Mouse (Mus musculus) forebrain, embryonic 12.5 days (tissue): ENCODE results near the gene Hnrnpul1. TPM values are rescaled to one million over a fixed set of nuclear protein-coding genes. Genes with fewer than 3 reads are reported as not detected.

Source experiments
- ATAC-seq: fragments of 200-750 bp; cut with Nextera tagmentation; 2 replicates; pipeline ENCODE4 v1.8.0; 2017; ENCODE audit warnings: moderate TSS enrichment; ENCODE audit not compliant: low FRiP score
- H3K27ac ChIP-seq: fragments of 300-500 bp; sonication (generic); 2 replicates; pipeline ENCODE4 v1.5.1; 2016; ENCODE audit warnings: mild to moderate bottlenecking
- H3K27me3 ChIP-seq: fragments of 300-500 bp; sonication (generic); 2 replicates; pipeline ENCODE4 v1.6.1; 2016; ENCODE audit warnings: mild to moderate bottlenecking
- H3K36me3 ChIP-seq: fragments of 300-500 bp; sonication (generic); replicated peaks from 2 replicates; pipeline ENCODE4 v1.6.1; 2016; ENCODE audit warnings: mild to moderate bottlenecking
- H3K4me1 ChIP-seq: fragments of 300-500 bp; sonication (generic); 2 replicates; pipeline ENCODE4 v1.6.1; 2016
- H3K4me2 ChIP-seq: fragments of 300-500 bp; sonication (generic); 2 replicates; pipeline ENCODE4 v1.6.1; 2016; ENCODE audit warnings: mild to moderate bottlenecking, moderate library complexity
- H3K4me3 ChIP-seq: fragments of 300-500 bp; sonication (generic); replicated peaks from 2 replicates; pipeline ENCODE4 v1.5.1; 2016; ENCODE audit warnings: mild to moderate bottlenecking
- H3K9ac ChIP-seq: fragments of 300-500 bp; sonication (generic); 2 replicates; pipeline ENCODE4 v1.6.1; 2016; ENCODE audit warnings: mild to moderate bottlenecking
- H3K9me3 ChIP-seq: fragments of 300-500 bp; sonication (generic); 2 replicates; pipeline ENCODE4 v1.6.1; 2016
- WGBS: fragments of 180-500 bp; shearing (Covaris S2); methylation state at CpG from one replicate; pipeline ENCODE4 v1.1.7; 2016; 5-methylcytosine and 5-hydroxymethylcytosine counted together
- polyA plus RNA-seq: library from polyadenylated mRNA; unstranded; fragments of >200 nt; fragmentation: Nextera tagmentation; extraction: Ambion mirVana; gene quantifications from 2 replicates; pipeline ENCODE4 v1.2.1, GENCODE M21; 2016

Hnrnpul1 gene
- polyA plus RNA-seq, 1 experiment from 2014 or later: 78.4 TPM

DNA sequence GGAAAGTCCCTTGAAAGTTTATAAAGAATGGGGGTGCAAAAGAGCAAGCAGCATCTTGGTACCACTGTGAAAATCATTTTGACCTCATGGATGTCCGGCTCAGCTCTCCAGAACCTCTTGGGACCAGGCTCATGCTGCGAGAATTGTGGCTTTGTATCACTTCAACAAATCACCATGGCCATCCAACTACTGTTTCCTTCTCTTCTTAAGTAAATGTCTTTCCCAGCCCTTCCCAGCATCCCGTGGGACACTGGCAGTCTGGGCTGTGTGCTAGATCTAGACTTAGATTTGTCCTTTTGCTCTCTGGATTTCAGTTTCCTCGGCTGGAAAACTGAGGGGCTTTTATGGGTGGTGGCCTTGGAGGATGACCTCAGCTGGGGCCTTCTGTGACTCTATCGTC lies 13.7 kb upstream of the Hnrnpul1 start:
- H3K27ac ChIP-seq: no peak overlapping the region
- ATAC-seq: no peak
- no peaks in the 10 kb centered on the region for H3K4me1 ChIP-seq
- no peak overlapping the region for H3K4me3 ChIP-seq
- WGBS: 92% methylated on average over 5 of the region's 5 CpGs
- no peak overlapping the region for H3K4me2 ChIP-seq
- no peaks in the 10 kb centered on the region for H3K9me3 ChIP-seq
- H3K36me3 ChIP-seq: peaks cover 35% of the 10 kb centered on the region
- H3K9ac ChIP-seq: no peak overlapping the region
- no peaks in the 10 kb centered on the region for H3K27me3 ChIP-seq

DNA sequence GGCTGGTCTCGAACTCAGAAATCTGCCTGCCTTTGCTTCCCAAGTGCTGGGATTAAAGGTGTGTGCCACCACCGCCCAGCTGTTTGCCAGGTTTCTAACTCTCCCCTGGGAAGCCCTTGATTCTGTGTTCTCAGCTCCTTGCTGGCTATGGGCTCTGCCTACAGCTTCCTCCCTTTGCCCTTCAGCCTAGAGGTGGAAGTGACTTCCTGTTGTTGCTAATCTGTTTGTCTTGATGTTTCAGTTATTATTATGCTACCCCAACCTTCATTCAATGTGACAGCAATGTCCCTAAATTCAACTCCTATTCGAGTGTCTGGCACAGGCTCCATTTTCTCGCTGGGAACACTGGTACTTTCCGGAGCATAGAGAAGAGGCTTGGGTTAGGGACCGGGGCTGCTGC lies 11.6 kb upstream of the Hnrnpul1 start:
- ATAC-seq: no peak

DNA sequence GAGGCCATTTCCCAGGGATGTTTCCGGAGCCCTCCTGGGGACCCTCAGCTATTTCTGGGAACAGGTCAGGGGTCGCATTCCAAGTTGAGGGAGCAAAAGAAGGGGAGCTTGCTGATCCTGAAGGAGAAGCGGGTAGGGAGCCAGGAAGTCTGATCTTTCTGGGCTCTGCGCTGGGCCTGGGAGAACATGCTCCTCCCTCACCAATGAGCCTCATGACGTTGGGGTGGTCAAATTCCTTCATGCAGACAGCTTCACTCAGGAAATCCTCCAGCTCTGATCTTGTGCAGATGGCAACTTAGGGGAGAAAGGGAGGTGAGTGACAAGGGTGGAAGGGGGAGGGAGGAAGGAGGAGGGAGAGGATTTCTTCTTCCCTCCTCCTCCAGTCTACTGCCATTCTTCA lies 9.7 kb upstream of the Hnrnpul1 start:
- Histone ChIP-seq H3K36me3 (peaks cover 45% of the 10 kb centered on the region), H3K27ac (no peak overlapping the region), H3K4me3 (no peak overlapping the region), H3K9ac (no peak overlapping the region), H3K9me3 (no peaks in the 10 kb centered on the region), H3K4me1 (no peaks in the 10 kb centered on the region), H3K27me3 (no peaks in the 10 kb centered on the region), H3K4me2 (no peak overlapping the region)
- no peak for ATAC-seq
- 69% methylated on average over 5 of the region's 5 CpGs for WGBS

More for the DNA sequence above, 11.6 kb upstream of the Hnrnpul1 start:
- 92% methylated on average over 6 of the region's 6 CpGs for WGBS
- Histone ChIP-seq H3K4me3 (no peak overlapping the region), H3K27ac (no peak overlapping the region), H3K9me3 (no peaks in the 10 kb centered on the region), H3K9ac (no peak overlapping the region), H3K36me3 (peaks cover 43% of the 10 kb centered on the region), H3K4me1 (no peaks in the 10 kb centered on the region), H3K4me2 (no peak overlapping the region), H3K27me3 (no peaks in the 10 kb centered on the region)

DNA sequence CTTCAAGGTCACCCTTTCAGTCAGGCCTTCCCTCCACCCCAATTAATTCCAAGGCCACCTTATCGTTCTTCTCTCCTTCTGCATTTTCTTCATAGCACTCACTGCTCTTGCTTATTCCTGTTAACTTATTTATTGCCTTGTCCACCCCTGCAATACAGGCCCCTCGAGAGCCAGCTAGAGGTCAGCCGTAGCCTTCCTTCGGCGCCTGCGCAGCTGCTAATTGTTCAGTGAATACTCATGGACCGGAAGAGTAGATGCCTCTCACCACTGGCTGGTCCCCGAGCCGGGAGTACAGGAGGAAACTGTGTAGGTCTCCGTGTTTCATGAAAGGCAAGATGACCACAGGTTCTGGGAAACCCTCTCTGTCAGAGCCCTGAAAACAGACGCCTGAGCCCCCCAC lies 9.1 kb upstream of the Hnrnpul1 start:
- Histone ChIP-seq H3K9me3 (no peaks in the 10 kb centered on the region), H3K27me3 (no peaks in the 10 kb centered on the region), H3K27ac (no peak overlapping the region), H3K4me2 (no peak overlapping the region), H3K4me3 (no peak overlapping the region), H3K9ac (no peak overlapping the region), H3K4me1 (no peaks in the 10 kb centered on the region), H3K36me3 (peaks cover 47% of the 10 kb centered on the region)
- no peak for ATAC-seq
- 85% methylated on average over 11 of the region's 11 CpGs for WGBS

DNA sequence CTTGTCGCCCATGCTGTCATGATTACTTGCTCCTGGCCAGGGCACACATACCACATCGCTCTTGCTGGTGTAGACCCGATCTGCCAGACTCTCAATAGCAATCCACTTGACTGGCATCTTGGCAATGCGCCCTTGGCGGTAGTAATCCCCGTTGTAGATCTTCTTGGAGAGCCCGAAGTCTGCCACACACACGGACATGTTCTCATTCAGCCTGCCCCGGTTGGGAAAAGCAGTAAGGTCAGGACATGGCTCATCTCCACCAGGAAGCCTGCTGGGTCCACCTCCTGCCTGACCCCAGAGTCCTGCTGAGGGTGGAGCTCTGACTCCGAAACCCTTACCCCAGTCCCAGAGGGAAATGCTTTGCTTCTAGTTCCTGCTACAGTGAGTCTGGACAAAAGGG lies 6.8 kb upstream of the Hnrnpul1 start:
- no peaks in the 10 kb centered on the region for H3K9me3 ChIP-seq
- peaks cover 46% of the 10 kb centered on the region for H3K36me3 ChIP-seq
- H3K4me3 ChIP-seq: no peak overlapping the region
- no peak overlapping the region for H3K4me2 ChIP-seq
- no peak overlapping the region for H3K9ac ChIP-seq
- H3K27ac ChIP-seq: no peak overlapping the region
- WGBS: 86% methylated on average over 10 of the region's 10 CpGs
- no peak for ATAC-seq
- no peaks in the 10 kb centered on the region for H3K27me3 ChIP-seq
- H3K4me1 ChIP-seq: no peaks in the 10 kb centered on the region

DNA sequence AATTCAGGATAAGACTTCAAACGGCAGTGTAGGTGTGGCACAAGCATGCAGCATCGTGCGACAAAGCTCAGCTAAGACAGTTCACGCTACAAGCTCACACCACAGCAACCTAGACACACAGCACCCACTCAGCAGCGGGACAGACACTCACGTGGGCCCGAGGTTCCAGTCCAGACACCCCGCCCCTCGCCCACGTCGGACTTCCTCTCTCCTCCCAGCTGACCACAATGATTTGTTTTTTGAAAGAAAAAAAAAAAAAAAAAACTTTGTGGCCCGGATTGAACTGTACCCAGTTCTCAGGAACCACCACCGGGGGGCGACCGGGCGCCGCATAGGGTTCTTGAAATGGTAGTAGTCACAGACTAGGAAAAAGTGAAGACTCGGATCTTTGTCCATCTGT lies 1.5 kb upstream of the Hnrnpul1 start:
- Histone ChIP-seq H3K27ac (peak overlapping the region; percentile 98), H3K27me3 (no peaks in the 10 kb centered on the region), H3K9ac (peak overlapping the region; percentile 66; the same call in 1 of the 2 replicates), H3K4me2 (peak overlapping the region; percentile 95), H3K4me3 (peak overlapping the region; percentile 94), H3K36me3 (peaks cover 36% of the 10 kb centered on the region), H3K4me1 (peaks cover 23% of the 10 kb centered on the region), H3K9me3 (no peaks in the 10 kb centered on the region)
- WGBS: under 1% methylated on average over 18 of the region's 18 CpGs
- peak; percentile 28 for ATAC-seq

DNA sequence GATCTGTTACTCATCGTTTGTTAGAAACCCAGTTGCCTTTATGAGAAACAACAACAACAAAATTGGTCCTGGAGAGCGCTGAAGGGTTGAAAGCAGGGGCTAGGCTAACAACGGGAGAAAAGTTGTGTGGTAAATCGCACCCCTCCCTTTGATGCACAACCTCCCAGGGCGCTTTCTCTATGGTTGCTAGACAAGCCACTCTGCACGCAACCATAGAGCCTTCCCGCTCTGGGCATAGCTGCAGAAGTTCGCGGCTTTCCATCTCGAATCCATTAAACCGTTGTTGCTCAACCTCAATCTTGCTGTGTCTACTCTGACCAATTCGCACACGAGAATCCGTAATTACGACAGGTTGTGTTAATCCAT lies 894 bp upstream of the Hnrnpul1 start:
- peak overlapping the region; percentile 95 for H3K4me2 ChIP-seq
- peaks cover 23% of the 10 kb centered on the region for H3K4me1 ChIP-seq
- H3K9ac ChIP-seq: peak overlapping the region; percentile 66; the same call in 1 of the 2 replicates
- H3K4me3 ChIP-seq: peak overlapping the region; percentile 94
- peak; percentile 39 for ATAC-seq
- no peaks in the 10 kb centered on the region for H3K27me3 ChIP-seq
- WGBS: under 1% methylated on average over 15 of the region's 15 CpGs
- H3K9me3 ChIP-seq: no peaks in the 10 kb centered on the region
- peaks cover 36% of the 10 kb centered on the region for H3K36me3 ChIP-seq
- peak overlapping the region; percentile 98 for H3K27ac ChIP-seq

DNA sequence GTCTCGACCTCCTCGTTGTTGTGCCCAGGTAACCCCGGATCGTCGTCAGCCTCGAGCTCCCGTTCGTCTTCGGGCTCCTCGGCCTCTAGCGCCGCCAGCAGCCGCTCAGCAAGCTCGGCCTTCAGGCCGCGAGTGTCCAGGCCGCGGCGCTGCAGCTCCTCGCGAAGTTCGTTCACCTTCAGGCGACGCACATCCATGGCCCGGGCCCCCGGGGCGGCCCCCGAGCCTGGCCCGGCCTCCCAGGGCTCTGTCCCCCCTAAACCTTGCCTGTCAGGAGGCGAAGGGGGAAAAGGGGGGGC lies 169 bp downstream of the Hnrnpul1 start:
- H3K27ac ChIP-seq: peak overlapping the region; percentile 98
- H3K36me3 ChIP-seq: peaks cover 38% of the 10 kb centered on the region
- peaks cover 23% of the 10 kb centered on the region for H3K4me1 ChIP-seq
- no peak for ATAC-seq
- H3K4me3 ChIP-seq: peak overlapping the region; percentile 94
- H3K9ac ChIP-seq: peak overlapping the region; percentile 98
- peak overlapping the region; percentile 95 for H3K4me2 ChIP-seq
- no peaks in the 10 kb centered on the region for H3K9me3 ChIP-seq
- H3K27me3 ChIP-seq: no peaks in the 10 kb centered on the region
- 0% methylated on average over 30 of the region's 30 CpGs for WGBS

DNA sequence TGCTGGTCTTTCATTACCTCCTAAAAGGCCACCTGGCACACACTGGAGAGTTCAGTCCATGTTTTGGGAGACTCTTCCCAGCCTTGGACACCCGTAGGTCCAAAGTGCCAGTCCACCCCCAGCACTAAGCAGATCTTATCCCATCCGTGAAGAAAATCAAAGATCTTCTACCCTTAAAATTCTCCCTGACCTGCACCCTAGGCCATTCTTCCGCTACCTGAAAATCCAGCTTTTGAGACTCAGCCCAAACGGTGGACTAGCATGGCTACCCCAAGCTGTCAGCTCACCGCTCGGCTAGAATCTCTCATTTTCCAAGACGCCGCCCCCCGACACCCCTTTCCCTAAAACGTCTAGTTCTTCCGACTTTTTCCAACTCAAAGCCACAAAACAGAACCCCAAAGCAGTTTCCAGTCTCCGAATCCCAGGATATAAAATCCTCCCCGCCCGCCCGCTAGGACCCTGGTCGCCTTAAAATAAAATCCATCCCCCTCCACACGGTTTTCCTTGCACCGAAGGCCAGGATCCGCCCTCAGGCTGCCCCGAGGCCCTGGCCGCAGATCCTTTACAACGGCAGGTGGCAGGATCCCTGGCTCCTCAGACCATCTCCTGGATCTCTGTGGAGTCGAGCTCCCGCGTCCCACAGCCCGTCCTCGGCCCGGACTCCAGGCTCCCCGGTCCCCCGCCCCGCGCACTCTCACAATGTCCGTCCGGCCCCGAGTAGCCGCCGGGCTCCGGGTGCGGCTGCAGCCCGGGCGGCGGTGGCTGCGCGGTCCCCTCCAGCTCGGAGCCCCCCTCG lies 716 bp downstream of the Hnrnpul1 start:
- Histone ChIP-seq H3K9me3 (no peaks in the 10 kb centered on the region), H3K4me3 (peak overlapping the region; percentile 94), H3K9ac (peak overlapping the region; percentile 98), H3K27me3 (no peaks in the 10 kb centered on the region), H3K27ac (peak overlapping the region; percentile 98), H3K4me2 (peak overlapping the region; percentile 95), H3K4me1 (peaks cover 23% of the 10 kb centered on the region), H3K36me3 (peaks cover 39% of the 10 kb centered on the region)
- WGBS: 1% methylated on average over 45 of the region's 46 CpGs
- peak; percentile 8; the same call in 1 of the 2 replicates for ATAC-seq

DNA sequence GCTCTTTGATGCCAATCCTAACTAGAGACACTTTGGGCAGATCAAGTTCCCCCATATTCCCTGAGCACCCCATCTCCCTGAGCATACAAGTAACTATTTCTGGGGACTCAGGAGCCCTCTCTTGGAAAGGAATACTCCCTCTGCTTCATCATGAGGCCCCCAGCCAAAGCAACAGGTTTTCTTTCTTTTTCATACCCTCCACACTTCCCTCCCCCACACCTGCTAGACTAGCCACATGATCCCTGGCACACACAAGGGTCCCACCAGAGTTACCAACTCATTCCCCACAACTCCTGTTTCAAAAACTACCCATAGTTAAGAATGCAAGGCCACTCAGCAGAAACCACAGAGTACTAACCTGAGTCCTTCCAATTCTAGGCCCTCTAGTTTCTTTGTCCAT lies 1.5 kb downstream of the Hnrnpul1 start:
- H3K4me2 ChIP-seq: peak overlapping the region; percentile 95

DNA sequence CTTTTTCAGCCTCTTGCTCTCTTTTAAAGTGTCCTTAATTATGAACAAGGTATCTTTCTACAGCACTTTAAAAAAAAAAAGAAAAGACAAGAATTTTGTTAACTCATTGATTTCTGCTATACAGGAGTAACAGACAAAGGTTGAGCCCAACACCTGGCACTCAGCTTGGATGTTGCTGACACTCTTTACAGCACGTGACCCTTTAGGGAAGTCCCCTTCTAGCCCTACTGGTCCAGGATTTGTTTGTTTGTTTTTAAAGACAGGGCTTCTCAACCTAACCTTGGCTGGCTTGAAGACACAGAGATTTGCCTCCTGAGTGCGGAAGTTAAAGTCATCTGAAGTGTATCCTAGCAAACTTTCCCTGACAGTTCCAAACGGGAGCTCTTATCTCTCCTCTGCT lies 7.7 kb downstream of the Hnrnpul1 start:
- peaks cover 5% of the 10 kb centered on the region for H3K4me1 ChIP-seq
- 93% methylated on average over 3 of the region's 3 CpGs for WGBS

More for the DNA sequence above, 1.5 kb downstream of the Hnrnpul1 start:
- Histone ChIP-seq H3K9me3 (no peaks in the 10 kb centered on the region), H3K4me3 (peak overlapping the region; percentile 94), H3K4me1 (peaks cover 23% of the 10 kb centered on the region), H3K36me3 (peaks cover 40% of the 10 kb centered on the region), H3K27me3 (no peaks in the 10 kb centered on the region), H3K27ac (no peak overlapping the region), H3K9ac (peak overlapping the region; percentile 98)
- ATAC-seq: no peak

DNA sequence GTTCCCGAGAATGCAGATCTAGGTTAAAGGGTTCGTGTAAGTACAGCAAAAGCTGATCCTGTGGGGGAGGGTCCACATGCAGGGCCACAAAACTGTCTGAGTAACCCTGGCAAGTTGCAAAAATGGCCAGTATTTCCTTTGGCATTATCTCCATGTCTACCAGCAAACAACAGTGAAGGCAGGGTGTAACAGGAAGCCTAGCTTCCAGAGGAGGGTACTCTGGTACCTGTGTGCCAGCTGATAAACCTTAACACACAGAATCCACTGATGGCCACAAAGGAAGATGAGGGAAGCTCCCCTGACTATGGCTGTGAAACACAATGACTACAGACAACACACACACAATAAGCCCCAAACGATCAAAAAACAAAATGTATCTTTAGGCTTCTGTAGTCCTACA lies 16.3 kb downstream of the Hnrnpul1 start:
- ATAC-seq: no peak
- no peak overlapping the region for H3K9ac ChIP-seq
- H3K9me3 ChIP-seq: no peaks in the 10 kb centered on the region
- no peak overlapping the region for H3K4me3 ChIP-seq
- H3K27me3 ChIP-seq: no peaks in the 10 kb centered on the region
- WGBS: 94% methylated on average over 3 of the region's 3 CpGs
- no peak overlapping the region for H3K27ac ChIP-seq
- peaks cover 96% of the 10 kb centered on the region for H3K36me3 ChIP-seq
- no peaks in the 10 kb centered on the region for H3K4me1 ChIP-seq
- H3K4me2 ChIP-seq: no peak overlapping the region

More for the DNA sequence above, 7.7 kb downstream of the Hnrnpul1 start:
- Histone ChIP-seq H3K4me3 (no peak overlapping the region), H3K27ac (no peak overlapping the region), H3K9me3 (no peaks in the 10 kb centered on the region), H3K36me3 (peaks cover 99% of the 10 kb centered on the region), H3K9ac (no peak overlapping the region), H3K27me3 (no peaks in the 10 kb centered on the region), H3K4me2 (no peak overlapping the region)
- no peak for ATAC-seq

DNA sequence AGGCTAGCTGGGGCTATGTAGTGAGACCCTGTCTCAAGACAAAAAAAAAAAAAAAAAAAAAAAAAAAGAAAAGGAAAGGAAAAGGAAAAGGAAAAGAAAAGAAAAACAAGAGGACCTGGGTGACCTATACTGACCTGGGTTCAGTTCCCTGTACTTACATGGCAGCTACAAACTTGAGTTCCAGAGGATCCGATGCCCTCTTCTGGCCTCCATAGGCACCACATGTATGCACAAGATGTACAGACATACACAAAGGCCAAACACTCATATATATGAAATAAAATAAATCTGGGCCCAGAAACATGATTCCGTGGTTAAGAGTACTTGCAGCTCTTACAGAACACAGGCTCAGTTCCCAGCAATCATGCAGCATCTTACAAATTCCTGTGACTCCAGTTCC lies 17.6 kb downstream of the Hnrnpul1 start:
- Histone ChIP-seq H3K4me1 (no peaks in the 10 kb centered on the region), H3K4me2 (no peak overlapping the region), H3K27me3 (no peaks in the 10 kb centered on the region), H3K4me3 (no peak overlapping the region), H3K9me3 (no peaks in the 10 kb centered on the region), H3K36me3 (peaks cover 96% of the 10 kb centered on the region), H3K27ac (no peak overlapping the region), H3K9ac (no peak overlapping the region)
- no peak for ATAC-seq
- 93% methylated on average over 2 of the region's 2 CpGs for WGBS
